Mouse (Mus musculus) cerebellum, adult 9-11 months (tissue): ENCODE results near the gene Tgm7.
"Not testable (repeated sequence)": the region's sequence is repeated elsewhere in the genome, so short reads cannot be mapped to it uniquely, and the experiment has no call there.

Experiments used
- DNase-seq: peaks from one replicate; pipeline ENCODE4 v3.0.0; 2022

Gene Tgm7

GRCm38 (mm10) chr2:121109695-121110094, at the start of gene Tgm7:
Gene Tgm7, minus strand, starts transcription at chr2:121109795.
- DNase-seq: no peak

DNA sequence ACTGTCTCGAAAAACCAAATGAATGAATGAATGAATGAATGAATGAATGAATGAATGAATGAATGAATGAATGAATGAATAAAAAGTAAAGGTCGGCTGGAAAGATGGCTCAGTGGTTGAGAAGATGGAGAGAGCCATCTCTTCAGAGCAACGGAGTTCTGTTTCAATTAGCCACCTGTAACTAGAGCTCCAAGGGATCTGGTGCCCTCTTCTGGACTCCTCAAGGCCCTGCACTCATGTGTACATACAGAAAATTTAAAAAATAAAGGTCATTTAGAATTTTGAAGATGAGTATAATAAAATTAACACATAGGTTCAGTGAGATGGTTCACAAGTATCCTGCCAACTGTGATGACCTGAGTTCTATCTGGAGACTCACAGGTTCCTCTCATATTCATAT, 43.5 kb upstream of the Tgm7 start:
- DNase-seq: no peak

DNA sequence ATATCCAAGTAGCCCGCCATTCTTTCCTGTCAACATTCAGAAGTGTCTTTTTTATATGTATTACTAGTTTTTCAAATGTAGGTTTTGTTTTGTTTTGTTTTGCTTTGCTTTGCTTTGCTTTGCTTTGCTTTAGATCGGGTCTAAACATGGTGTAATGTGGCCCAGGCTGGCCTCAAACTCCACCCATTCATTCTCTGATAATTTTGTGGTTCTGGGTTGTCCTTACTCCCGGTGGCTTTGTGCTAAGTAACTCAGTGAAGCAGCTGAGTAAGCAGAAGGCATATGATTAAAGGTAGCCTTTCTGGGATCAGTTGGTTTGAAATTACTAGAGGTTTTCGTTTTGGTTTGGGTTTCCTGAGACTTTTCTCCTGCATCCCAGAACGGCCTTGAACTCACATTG, 40.1 kb upstream of the Tgm7 start:
- no peak for DNase-seq

GRCm38 (mm10) chr2:121142415-121142814, 32.8 kb upstream of the Tgm7 start:
- DNase-seq: no peak

DNA sequence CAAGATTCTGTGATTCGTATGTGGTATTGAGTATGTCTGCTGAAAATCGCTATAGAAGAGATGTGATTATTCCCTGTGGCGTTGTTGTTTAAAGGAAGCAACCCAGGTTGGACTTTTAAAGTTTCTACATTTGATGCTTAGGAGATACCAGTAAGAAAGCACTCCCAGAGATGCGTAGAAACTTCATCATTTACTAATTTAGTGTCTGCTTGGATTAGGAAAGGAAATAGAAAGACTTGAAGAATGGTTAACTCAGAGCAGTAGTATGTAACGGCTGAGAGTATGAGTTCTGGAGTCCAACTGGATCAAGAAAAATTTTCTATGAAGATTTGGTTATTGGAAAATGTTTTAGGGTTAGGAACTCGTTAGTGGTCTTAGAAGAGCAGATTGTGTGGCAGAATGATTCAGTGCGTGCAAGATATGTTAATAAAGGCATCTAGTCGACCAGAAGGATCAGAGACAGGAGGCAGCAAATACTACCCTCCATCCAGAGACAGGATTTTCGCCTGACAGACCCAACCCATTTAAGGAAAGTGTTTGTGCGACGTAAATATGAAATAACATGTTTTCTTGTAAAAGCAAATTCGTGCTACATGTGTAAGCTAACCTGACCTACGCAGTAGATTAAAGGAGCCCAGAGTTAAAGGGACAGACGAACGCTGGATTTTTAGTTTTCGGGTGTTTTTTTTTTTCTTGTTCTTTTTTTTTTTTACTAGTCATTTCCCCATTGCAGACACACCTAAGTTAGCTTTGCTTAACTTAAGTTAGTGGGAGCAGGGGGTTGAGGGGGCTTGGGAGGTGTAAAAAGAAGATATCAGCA, 31.8 kb upstream of the Tgm7 start:
- DNase-seq: no peak

- peak; percentile 94 for DNase-seq
Measured at GRCm38 (mm10) chr2:121140018-121140882, 30.7 kb upstream of the Tgm7 start, which contains the start of the genes Adal and Lcmt2. Gene Adal, plus strand, starts transcription at chr2:121140428. Gene Lcmt2, minus strand, starts transcription at chr2:121140653.

GRCm38 (mm10) chr2:121139266-121140017, 29.8 kb upstream of the Tgm7 start:
- DNase-seq: peak; percentile 69

DNA sequence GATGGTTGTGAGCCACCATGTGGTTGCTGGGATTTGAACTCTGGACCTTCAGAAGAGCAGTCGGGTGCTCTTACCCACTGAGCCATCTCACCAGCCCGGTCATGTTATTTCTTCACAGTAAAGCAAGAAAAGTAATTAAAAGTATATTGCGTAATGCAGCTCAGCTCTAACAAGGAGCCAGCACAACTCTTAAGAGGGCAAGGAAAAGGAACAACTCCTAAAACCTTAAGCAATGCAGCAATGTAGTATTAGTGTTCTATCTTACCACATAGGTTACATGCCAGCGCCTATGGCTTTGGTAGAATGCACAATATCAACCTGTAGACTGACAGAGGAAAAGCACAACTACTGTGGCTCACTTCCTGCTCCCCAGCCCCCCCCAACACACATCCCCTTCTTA, 27.8 kb upstream of the Tgm7 start:
- no peak for DNase-seq

- DNase-seq: no peak
Measured at GRCm38 (mm10) chr2:121132822-121133221, 23.2 kb upstream of the Tgm7 start.

GRCm38 (mm10) chr2:121128865-121129620, 19.4 kb upstream of the Tgm7 start:
- DNase-seq: no peak

- DNase-seq: no peak
Measured at GRCm38 (mm10) chr2:121127536-121127935, 17.9 kb upstream of the Tgm7 start.

DNA sequence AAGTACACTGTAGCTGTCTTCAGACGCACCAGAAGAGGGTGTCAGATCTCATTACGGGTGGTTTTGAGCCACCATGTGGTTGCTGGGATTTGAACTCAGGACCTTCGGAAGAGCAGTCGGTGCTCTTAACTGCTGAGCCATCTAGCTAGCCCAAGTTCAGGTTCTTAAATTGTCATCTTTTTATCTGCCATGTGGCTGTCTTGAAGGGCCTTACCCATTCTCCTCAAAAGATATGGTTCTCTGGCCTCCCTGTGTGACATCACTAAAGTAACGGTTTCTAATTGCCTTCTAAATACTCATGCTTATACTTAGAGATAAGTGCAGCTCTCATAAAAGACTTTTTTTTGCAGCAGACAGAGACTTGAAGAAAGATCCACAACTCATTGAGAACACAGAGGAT, 16.7 kb upstream of the Tgm7 start:
- DNase-seq: not testable (repeated sequence)

GRCm38 (mm10) chr2:121119260-121119659, 9.7 kb upstream of the Tgm7 start:
- no peak for DNase-seq

DNA sequence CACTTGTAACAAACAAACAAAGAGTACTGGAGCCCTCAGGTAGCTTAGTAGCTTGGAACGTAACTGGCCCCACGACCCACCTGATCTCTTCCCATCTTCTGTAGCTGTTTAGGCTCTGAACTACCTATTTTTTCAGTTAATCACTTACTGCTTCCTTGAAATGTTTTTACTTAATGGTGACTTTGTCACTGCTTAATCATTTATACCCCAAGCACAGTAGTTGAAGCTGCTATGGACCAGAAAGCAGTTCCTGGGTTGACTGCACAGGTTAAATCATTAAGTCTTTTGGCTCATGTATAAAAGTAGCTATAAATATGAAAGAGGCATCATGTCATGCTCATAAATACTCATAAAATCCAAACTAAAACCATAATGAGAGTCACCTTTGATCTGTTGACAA, 5.8 kb upstream of the Tgm7 start:
- DNase-seq: no peak

DNA sequence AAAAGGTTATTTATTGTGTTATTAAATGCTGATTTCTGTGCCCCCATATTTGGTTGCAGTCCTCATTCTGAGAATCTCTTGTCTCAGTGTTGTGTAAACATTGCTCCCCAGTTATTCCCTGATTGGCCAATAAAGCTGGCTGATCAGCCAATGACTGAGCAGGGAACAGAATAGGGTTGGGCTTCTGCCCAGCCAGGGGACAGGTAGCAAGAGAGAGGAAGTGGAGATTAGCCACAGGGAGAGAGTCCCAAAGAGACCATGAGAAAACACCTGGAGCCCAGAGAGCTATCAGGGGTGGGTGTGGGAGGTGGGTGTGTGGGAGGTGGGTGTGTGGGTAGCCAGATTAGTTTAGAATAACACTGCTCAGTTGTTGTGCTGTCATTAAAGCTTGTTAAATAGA, 3.7 kb downstream of the Tgm7 start:
- no peak for DNase-seq

DNA sequence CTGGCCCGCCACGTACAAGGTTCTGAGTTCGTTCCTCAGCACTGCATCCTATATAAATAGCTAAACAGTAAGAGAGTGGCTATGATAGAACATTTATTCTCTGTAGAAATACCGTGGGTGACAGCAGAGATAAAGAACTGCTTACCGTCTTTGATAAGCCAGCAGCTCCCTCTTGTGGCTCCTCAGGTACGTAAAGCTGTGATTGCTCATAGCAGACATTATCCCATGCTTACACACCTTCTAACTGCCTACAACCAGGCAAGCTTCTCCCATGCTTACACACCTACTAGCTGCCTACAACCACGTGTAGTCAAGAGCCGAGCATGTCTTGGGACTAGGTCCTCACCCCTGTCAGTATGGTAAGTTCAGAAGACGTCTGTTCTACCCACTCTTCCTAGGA, 7.5 kb downstream of the Tgm7 start:
- DNase-seq: peak; percentile 69

DNA sequence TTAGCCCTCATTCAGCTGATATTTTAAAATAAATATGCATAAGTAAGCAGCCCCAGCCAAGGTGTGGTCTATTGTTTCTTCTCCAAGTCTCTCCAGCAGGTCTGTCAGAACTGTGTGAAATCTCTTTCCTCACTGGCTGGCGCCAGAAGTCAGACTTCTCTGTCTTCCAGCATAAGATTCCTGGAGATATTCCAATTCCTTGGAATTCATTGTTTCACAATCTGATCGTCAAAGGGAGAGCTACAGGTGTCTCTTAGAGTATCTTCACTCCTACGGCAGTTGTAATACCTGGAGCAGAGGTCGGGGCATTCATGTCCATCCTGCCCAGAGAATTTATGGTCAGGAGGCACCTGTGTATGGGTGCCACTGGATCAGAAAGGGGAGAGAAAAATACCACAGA, 19.8 kb downstream of the Tgm7 start:
- DNase-seq: no peak

GRCm38 (mm10) chr2:121088507-121088906, 21.1 kb downstream of the Tgm7 start:
- DNase-seq: no peak

GRCm38 (mm10) chr2:121085480-121086185, 24.0 kb downstream of the Tgm7 start, which contains the start of gene Tgm5:
Gene Tgm5, minus strand, starts transcription at chr2:121085841.
- peak; percentile 67 for DNase-seq

DNA sequence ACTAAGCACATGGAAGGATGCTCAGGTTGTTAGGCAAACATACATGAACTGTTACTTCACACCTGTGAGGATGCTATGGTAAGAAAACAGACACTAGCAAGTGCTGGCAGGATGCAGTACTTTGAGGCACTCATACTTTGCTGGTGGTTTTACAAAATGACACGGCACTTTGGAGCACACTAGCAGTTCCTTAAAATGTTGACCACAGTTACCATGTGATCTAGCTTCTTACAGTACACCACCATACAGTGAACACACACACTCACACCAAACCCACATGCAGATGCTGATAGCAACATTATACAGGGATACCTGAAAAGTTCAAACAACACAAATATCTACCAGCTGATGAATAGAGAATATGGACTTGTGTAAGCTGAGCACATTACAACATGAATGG, 27.0 kb downstream of the Tgm7 start:
- no peak for DNase-seq

- DNase-seq: no peak
Measured at GRCm38 (mm10) chr2:121074747-121075146, 34.8 kb downstream of the Tgm7 start.

- no peak for DNase-seq
Measured at GRCm38 (mm10) chr2:121071871-121072270, 37.7 kb downstream of the Tgm7 start.
